Mouse (Mus musculus): ENCODE data around the gene Snd1.

DNA sequence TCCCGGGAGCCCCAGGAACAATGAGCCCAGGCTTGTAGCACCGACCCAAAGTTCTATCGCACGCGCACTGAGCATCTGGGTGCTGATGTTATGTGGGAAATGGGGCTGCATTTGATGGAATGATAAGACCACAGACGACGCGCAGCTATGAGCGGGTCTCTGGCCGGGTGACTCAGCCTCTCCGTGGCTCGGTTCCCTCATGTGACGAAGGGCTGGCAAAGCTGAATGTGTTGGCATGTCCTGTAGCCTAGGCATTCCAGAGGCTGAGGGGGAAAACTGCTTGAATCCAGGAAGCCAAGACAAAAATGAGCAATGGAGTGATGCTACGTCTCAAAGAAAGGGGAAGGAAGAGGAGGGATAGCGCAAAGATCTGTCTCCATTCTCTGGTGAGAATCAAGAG lies 434.9 kb downstream of the Snd1 start:
- TF ChIP-seq CTCF (IDR thresholded peaks at IDR 0.05; ENCODE audit: low read depth) (no peak), EP300 (IDR thresholded peaks at IDR 0.05; ENCODE audit: low read depth) (no peak)
